Mouse (Mus musculus) cerebellum, adult 2 months (tissue): Measurements from ENCODE around the gene Tollip. TPM values are rescaled to one million over a fixed set of nuclear protein-coding genes. Genes with fewer than 3 reads are reported as not detected.

Experiments
- DNase-seq, 2 experiments: peaks; one replicate each; pipeline ENCODE4 v3.0.0; 2021
- H3K27ac ChIP-seq: fragments of 200-500 bp; 2 replicates; pipeline ENCODE4 v1.5.1; 2012; ENCODE audit warnings: low read length, control low read depth, inconsistent platforms; ENCODE audit not compliant: insufficient read depth
- H3K27me3 ChIP-seq: fragments of 200-500 bp; 2 replicates; pipeline ENCODE4 v1.6.1; 2012; ENCODE audit warnings: inconsistent platforms, mild to moderate bottlenecking, low read length, moderate library complexity; ENCODE audit not compliant: control insufficient read depth, insufficient read depth
- H3K4me1 ChIP-seq: fragments of 200-500 bp; 2 replicates; pipeline ENCODE4 v1.6.1; 2011; ENCODE audit warnings: low read length; ENCODE audit not compliant: control insufficient read depth, insufficient read depth
- H3K4me3 ChIP-seq: fragments of 200-500 bp; replicated peaks from 2 replicates; pipeline ENCODE3; 2011; ENCODE audit warnings: mild to moderate bottlenecking, low read depth, low read length, control low read depth; ENCODE audit not compliant: insufficient read depth
- CTCF ChIP-seq: fragments of 200-500 bp; IDR thresholded peaks from 2 replicates; pipeline ENCODE4 v1.5.1; 2011; ENCODE audit warnings: low read depth, mild to moderate bottlenecking, control low read depth, low read length, moderate library complexity, borderline replicate concordance; ENCODE audit not compliant: insufficient read depth
- POLR2A ChIP-seq: fragments of 200-500 bp; IDR thresholded peaks from 2 replicates; pipeline ENCODE4 v1.6.1; 2011; ENCODE audit warnings: low read length, control low read depth, borderline replicate concordance; ENCODE audit not compliant: insufficient read depth
- WGBS: fragments of 180-500 bp; shearing (Covaris S2); methylation state at CpG from one replicate; pipeline ENCODE4 v1.1.7; 2018; 5-methylcytosine and 5-hydroxymethylcytosine counted together
- polyA plus RNA-seq: library from polyadenylated mRNA; depleted of rRNA; stranded (reverse); fragments of >200 nt; gene quantifications from 2 replicates; pipeline ENCODE4 v1.2.3, GENCODE M21; 2012

Gene Tollip
- polyA plus RNA-seq, 1 experiment: 151 TPM

DNA sequence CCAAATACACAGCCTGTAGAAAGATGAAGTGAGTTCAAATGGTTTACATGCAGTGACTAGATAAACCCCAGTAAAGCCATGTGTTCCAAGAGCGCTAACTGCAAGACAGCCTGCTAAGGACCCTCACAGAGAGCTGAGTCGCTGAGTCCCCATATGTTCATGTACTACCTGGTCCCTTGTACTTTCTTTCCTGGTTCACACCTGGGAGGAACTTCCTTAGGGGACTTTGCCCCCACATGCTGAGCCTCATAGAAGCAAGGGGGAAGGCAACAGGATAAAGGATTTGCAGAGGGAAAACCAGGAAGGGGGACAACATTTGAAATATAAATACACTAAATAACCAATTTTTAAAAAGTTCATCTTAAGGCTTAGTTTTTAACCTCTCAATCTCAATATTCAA lies 39.5 kb downstream of the Tollip start:
- Histone ChIP-seq H3K4me1 (no peaks in the 10 kb centered on the region), H3K27me3 (no peaks in the 10 kb centered on the region), H3K4me3 (no peak overlapping the region), H3K27ac (no peak overlapping the region)
- WGBS: 82% methylated on average over 2 of the region's 2 CpGs
- no peak for DNase-seq
- TF ChIP-seq POLR2A (no peak), CTCF (no peak)

DNA sequence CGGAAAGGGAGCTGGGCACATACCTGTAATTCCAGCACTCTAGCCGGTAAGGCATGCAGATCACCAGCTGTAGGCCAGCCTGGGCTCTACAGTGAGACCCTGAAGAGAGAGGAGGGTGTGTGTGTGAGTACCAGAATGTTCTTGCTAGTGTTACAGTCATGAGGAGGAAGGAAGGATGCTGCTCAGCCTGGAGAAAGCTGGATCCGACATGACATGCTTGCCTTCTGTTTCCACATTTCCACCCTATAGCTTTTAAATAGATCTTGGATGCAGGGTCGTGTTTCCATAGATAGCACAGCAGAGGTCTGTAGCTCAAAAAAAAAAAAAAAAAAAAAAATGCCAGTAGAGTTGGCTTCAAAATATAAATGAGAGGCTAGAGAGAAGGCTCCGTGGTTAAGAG lies 43.4 kb downstream of the Tollip start:
- Histone ChIP-seq H3K4me3 (no peak overlapping the region), H3K4me1 (no peaks in the 10 kb centered on the region), H3K27ac (no peak overlapping the region), H3K27me3 (no peaks in the 10 kb centered on the region)
- WGBS: 73% methylated on average over 5 of the region's 5 CpGs
- DNase-seq: no peak
- TF ChIP-seq CTCF: no peak
- TF ChIP-seq POLR2A: no peak

DNA sequence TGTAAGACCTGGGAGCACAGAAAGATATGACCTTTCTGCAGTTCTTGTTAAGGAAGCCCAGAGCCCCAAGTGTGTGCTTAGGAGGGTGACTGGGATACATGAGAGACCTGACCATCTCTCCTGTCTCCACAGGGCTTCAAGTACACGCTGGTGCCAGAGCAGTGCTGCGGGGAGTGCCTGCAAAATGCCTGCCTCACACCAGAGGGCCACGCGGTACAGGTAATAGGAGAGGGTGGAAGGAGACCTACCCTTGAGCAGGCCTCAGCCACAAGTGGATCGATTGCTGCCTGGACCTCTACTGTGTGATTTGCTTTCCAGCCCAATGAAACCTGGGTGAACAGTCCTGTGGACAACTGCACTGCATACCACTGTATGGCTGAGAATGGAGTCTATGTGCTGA lies 47.8 kb downstream of the Tollip start:
- WGBS: 74% methylated on average over 5 of the region's 5 CpGs
- H3K27ac ChIP-seq: no peak overlapping the region

GRCm38 (mm10) chr7:141869644-141870043 lies 48.7 kb downstream of the Tollip start:
- DNase-seq: no peak
- Histone ChIP-seq H3K4me3 (no peak overlapping the region), H3K4me1 (no peaks in the 10 kb centered on the region), H3K27me3 (no peaks in the 10 kb centered on the region), H3K27ac (no peak overlapping the region)
- 70% methylated on average over 5 of the region's 5 CpGs for WGBS
- TF ChIP-seq CTCF (no peak), POLR2A (no peak)

More for the DNA sequence above, 47.8 kb downstream of the Tollip start:
- DNase-seq: no peak
- no peak for TF ChIP-seq POLR2A
- peak; percentile 27; the same call in 1 of the 2 replicates for TF ChIP-seq CTCF
- H3K27me3 ChIP-seq: no peaks in the 10 kb centered on the region
- H3K4me1 ChIP-seq: no peaks in the 10 kb centered on the region
- no peak overlapping the region for H3K4me3 ChIP-seq

- Histone ChIP-seq H3K27ac (no peak overlapping the region), H3K4me1 (no peaks in the 10 kb centered on the region), H3K4me3 (no peak overlapping the region), H3K27me3 (no peaks in the 10 kb centered on the region)
- WGBS: 80% methylated on average over 4 of the region's 4 CpGs
- no peak for DNase-seq
- TF ChIP-seq CTCF: no peak
- no peak for TF ChIP-seq POLR2A
These were observed 57.3 kb downstream of the Tollip start for GRCm38 (mm10) chr7:141861046-141861445.

DNA sequence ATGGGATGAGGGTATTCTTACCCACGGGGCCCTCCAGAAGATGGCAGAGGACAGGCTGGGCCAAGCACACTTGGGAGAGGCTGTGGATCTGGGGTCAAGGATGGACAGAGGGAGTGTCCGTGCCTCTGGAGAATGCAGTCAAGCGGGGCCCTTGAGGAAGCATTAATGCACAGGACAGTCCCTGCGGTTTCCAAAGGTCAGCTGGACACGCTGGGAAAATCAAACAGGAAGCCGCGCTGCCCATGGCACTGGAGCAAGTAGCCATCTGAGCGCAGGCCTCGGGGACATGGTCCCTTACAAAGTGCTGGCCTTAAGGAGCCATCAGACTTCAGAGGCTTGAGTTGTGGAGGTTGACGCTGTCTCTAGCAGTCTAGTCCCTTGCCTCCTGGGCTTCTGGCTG lies 78.0 kb downstream of the Tollip start:
- WGBS: 88% methylated on average over 10 of the region's 10 CpGs
- H3K27ac ChIP-seq: no peak overlapping the region
- TF ChIP-seq POLR2A: no peak
- no peak for TF ChIP-seq CTCF
- no peak for DNase-seq
- no peaks in the 10 kb centered on the region for H3K27me3 ChIP-seq
- H3K4me3 ChIP-seq: no peak overlapping the region
- H3K4me1 ChIP-seq: no peaks in the 10 kb centered on the region

DNA sequence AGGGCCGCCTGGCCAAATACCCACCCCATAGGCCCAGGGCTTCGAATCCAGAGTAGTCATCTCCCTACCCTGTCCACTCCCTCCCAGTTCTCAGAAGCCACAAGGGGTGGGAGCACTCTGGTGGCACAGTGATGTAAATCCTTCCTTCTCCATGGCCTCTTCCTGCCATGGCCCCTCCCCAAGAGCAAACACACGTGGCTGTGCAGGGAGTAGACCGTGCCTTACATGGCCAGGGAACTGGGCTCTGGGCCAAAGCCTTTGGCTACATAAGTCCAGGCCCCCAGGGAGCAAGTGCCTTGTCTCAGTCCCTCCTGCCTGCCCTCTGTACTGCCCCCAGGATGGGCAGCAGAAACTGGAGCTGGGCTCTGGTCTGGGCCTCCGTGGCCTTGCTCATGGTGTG lies 79.5 kb downstream of the Tollip start, which contains the start of gene Muc5b:
TSS of gene Muc5b (plus strand) at position 292 of the 400 bp plus-strand sequence.
- WGBS: 49% methylated on average over 5 of the region's 5 CpGs
- Histone ChIP-seq H3K27me3 (no peaks in the 10 kb centered on the region), H3K4me3 (no peak within 1 kb of the TSS), H3K4me1 (no peaks in the 10 kb centered on the region), H3K27ac (no peak within 1 kb of the TSS)
- TF ChIP-seq POLR2A (no peak), CTCF (no peak)
- no peak for DNase-seq

DNA sequence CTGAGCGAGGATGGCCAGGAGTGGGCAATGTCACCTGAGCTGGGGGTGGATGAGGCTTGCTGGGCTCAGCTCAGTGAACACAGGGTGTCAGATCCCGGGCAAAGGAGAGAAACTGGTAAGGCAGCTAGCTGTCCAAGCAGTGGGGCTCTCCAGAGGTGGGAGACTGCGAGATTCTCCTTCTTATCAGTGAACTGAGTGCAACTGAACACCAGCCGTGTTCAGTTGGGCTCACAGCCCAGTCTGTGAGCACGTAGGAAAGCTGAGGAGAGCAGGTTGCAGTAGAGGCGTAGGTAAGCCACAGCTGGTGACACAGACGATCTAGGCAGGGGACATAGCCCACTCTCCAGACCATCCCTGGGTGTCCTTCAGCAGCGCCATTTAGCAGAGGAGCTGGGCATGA lies 81.9 kb downstream of the Tollip start:
- TF ChIP-seq CTCF (no peak), POLR2A (no peak)
- 34% methylated on average over 8 of the region's 8 CpGs for WGBS
- DNase-seq: no peak
- Histone ChIP-seq H3K4me1 (no peaks in the 10 kb centered on the region), H3K4me3 (no peak overlapping the region), H3K27ac (no peak overlapping the region), H3K27me3 (no peaks in the 10 kb centered on the region)
